Mouse (Mus musculus): ENCODE measurements around the gene Mvp. TPM values are rescaled to one million over a fixed set of nuclear protein-coding genes. Genes with fewer than 3 reads are reported as not detected.

The Mvp gene
- total and polyA plus RNA-seq, 2 experiments = 23.4 to 39.4 TPM

DNA sequence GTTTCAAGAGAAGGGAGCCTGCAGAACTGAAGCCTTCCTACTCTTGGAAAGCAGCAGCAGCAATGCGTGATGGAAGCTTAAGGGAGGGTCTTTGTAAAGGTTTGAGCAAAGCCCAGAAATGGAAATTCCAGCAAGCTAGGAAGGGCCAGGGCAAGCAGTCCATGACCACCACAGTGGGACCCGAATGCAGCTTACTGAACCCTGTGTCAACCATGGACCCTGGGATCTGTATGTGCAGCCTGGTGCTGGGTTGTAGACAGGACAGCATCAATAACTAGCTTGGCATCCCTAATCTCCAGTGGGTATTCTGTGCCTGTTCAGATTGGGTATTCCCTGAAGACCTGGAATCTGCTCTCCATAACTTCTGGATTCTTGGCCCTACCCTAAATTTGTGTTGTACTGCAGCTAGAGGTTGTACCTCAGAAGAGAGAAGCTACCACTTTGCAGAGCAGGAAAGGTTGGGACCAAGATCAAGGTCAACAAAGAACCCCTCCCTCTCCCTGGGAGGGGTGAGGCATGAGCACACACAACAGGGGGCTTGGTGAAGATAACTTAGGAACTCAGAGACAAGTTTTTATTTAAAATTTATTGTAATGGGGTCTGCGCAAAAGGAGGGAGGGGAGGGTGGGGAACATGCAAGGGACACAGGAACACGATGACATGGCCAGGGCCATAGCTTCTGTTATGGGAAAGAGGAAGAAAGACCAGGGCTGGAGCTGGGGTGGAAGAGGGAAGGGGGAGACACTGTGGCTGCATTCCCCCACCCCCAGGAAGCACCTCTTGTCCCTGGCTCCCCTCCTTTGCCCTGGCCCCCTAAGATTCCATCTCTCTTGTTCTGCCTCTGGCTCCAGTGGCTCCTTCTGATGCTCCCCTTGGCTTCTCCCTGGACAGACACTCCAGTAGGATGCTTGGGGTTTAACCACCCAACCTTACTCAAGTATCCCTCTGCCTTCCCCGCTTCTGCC lies 7.4 kb upstream of the Mvp start:
- no peaks in the 10 kb centered on the region for H3K27me3 ChIP-seq (ENCODE audit: control insufficient read depth, insufficient read depth, low read length)
- H3K36me3 ChIP-seq (ENCODE audit: control insufficient read depth, insufficient read depth, low read length) = no peaks in the 10 kb centered on the region; the same call in 1 of the 2 replicates
- DNase-seq (ENCODE audit: extremely low read depth, low read depth, low spot score) = no peak
- H3K4me1 ChIP-seq (ENCODE audit: control insufficient read depth, insufficient read depth, low read length) = peaks cover 12% of the 10 kb centered on the region
- no peak overlapping the region for H3K9ac ChIP-seq (ENCODE audit: low read depth, low read length)
- no peak overlapping the region for H3K4me3 ChIP-seq (ENCODE audit: insufficient read depth, low read depth, low read length)
- H3K79me2 ChIP-seq (ENCODE audit: control insufficient read depth, insufficient read depth, low read length) = no peaks in the 10 kb centered on the region
- WGBS = 75% methylated on average over 5 of the region's 5 CpGs
- no peak overlapping the region for H3K27ac ChIP-seq (replicated peaks; ENCODE audit: insufficient read depth, low read depth, low read length)
- TF ChIP-seq CTCF (IDR thresholded peaks at IDR 0.05; ENCODE audit: low read depth, low read length) = no peak
- no peak for TF ChIP-seq POLR2A (IDR thresholded peaks at IDR 0.05; ENCODE audit: extremely low read depth, insufficient read depth, low read length)

DNA sequence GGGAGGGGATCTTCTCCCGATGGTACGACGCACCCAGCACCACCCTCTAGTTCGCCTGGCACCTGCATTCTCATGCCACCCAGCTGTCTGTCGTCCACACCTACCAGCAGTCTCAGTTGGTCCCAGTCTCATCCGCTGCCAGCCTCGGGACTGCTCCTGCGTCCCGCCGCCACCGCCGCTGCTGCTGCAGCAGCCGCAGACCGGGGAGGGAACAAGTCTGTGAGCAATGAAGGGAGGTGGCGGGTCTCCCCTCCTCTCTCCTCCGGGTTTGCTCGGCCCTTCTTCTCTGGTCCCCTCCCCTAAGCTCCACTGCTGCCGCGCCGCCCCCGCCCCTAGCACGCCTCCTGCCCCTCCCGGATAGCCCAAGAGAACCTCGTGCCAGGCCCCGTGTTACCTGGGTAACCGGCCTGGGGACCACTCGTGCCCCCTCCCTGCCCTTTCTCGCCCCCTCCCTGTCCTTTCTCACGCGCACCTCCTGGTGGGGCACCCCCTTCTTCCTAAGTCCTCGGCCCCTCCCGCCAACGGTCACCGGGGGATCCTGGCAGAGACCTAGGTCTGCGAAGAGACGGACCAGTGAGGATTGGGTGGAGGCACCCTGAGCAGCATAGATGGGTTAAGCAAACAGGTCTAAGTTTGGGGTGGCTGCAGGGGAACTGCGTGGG lies 6.6 kb upstream of the Mvp start, which contains the start of the genes Gm42742 and Prrt2:
Gene Gm42742, minus strand, starts transcription at position 197 of the 662 bp plus-strand sequence.
Gene Prrt2, minus strand, starts transcription at position 311 of the 662 bp plus-strand sequence.
- Histone ChIP-seq H3K27me3 (ENCODE audit: control insufficient read depth, insufficient read depth, low read length) (no peaks in the 10 kb centered on the region), H3K4me3 (ENCODE audit: insufficient read depth, low read depth, low read length) (peak within 1 kb of the TSS; percentile 4; the same call in 1 of the 2 replicates), H3K9ac (ENCODE audit: low read depth, low read length) (0 out of 2 replicates have a peak within 1 kb of the TSS, but pooled peaks have one; percentile 3), H3K4me1 (ENCODE audit: control insufficient read depth, insufficient read depth, low read length) (peaks cover 14% of the 10 kb centered on the region), H3K27ac (replicated peaks; ENCODE audit: insufficient read depth, low read depth, low read length) (no peak within 1 kb of the TSS), H3K79me2 (ENCODE audit: control insufficient read depth, insufficient read depth, low read length) (no peaks in the 10 kb centered on the region), H3K36me3 (ENCODE audit: control insufficient read depth, insufficient read depth, low read length) (no peaks in the 10 kb centered on the region; the same call in 1 of the 2 replicates)
- TF ChIP-seq CTCF (IDR thresholded peaks at IDR 0.05; ENCODE audit: low read depth, low read length) = no peak
- no peak for DNase-seq (ENCODE audit: extremely low read depth, low read depth, low spot score)
- WGBS = 22% methylated on average over 37 of the region's 37 CpGs

DNA sequence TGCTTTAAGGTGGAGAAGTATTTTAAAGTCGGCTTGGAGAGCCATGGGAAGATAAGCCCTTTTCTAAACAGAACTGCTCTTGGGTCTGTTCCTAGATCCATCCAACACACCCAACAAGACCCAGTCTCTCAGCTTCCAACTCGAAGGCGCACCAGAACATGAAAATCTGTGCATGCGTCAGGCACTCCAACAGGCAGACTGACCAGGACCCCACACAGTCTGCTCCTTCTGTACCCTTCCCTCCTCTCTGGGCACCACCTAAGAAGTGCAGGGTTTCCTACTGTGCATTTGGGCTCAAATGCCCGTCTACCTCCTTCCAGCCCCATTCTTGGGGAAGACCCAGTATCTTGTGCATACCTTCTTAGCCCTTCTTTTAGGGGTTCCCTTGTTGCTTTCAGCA lies 6.1 kb upstream of the Mvp start:
- peak overlapping the region; percentile 4; the same call in 1 of the 2 replicates for H3K4me3 ChIP-seq (ENCODE audit: insufficient read depth, low read depth, low read length)
- H3K9ac ChIP-seq (ENCODE audit: low read depth, low read length) = no peak overlapping the region
- WGBS = 66% methylated on average over 5 of the region's 5 CpGs
- H3K79me2 ChIP-seq (ENCODE audit: control insufficient read depth, insufficient read depth, low read length) = no peaks in the 10 kb centered on the region
- TF ChIP-seq POLR2A (IDR thresholded peaks at IDR 0.05; ENCODE audit: extremely low read depth, insufficient read depth, low read length) = no peak
- TF ChIP-seq CTCF (IDR thresholded peaks at IDR 0.05; ENCODE audit: low read depth, low read length) = no peak
- no peaks in the 10 kb centered on the region; the same call in 1 of the 2 replicates for H3K36me3 ChIP-seq (ENCODE audit: control insufficient read depth, insufficient read depth, low read length)
- no peak for DNase-seq (ENCODE audit: extremely low read depth, low read depth, low spot score)
- no peak overlapping the region for H3K27ac ChIP-seq (replicated peaks; ENCODE audit: insufficient read depth, low read depth, low read length)
- peaks cover 19% of the 10 kb centered on the region for H3K4me1 ChIP-seq (ENCODE audit: control insufficient read depth, insufficient read depth, low read length)
- no peaks in the 10 kb centered on the region for H3K27me3 ChIP-seq (ENCODE audit: control insufficient read depth, insufficient read depth, low read length)

DNA sequence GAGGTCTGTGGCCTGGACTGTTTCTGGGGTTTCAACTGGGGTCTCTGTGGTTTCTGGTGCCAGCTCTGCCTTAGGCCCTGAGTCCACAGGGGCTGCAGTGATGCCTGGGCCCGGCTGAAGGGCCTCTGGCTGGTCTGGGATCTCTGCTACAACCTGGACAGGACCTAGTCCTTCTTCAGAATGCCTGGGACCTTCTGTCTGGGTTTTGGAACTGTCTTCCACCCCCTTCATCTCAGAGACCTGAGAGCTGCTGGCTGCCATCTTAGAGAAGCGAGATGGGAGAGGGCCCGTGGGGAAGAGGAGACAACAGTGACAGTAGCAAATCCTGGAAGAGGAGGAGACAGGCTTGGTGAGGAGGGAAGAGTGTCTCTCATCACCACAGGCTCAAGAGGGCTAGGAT lies 5.6 kb upstream of the Mvp start:
- Histone ChIP-seq H3K4me1 (ENCODE audit: control insufficient read depth, insufficient read depth, low read length) (peaks cover 18% of the 10 kb centered on the region), H3K9ac (ENCODE audit: low read depth, low read length) (no peak overlapping the region), H3K36me3 (ENCODE audit: control insufficient read depth, insufficient read depth, low read length) (no peaks in the 10 kb centered on the region; the same call in 1 of the 2 replicates), H3K27ac (replicated peaks; ENCODE audit: insufficient read depth, low read depth, low read length) (no peak overlapping the region), H3K4me3 (ENCODE audit: insufficient read depth, low read depth, low read length) (no peak overlapping the region), H3K79me2 (ENCODE audit: control insufficient read depth, insufficient read depth, low read length) (no peaks in the 10 kb centered on the region; the same call in 1 of the 2 replicates), H3K27me3 (ENCODE audit: control insufficient read depth, insufficient read depth, low read length) (no peaks in the 10 kb centered on the region)
- TF ChIP-seq CTCF (IDR thresholded peaks at IDR 0.05; ENCODE audit: low read depth, low read length) = no peak
- no peak for TF ChIP-seq POLR2A (IDR thresholded peaks at IDR 0.05; ENCODE audit: extremely low read depth, insufficient read depth, low read length)
- WGBS = 89% methylated on average over 3 of the region's 3 CpGs
- no peak for DNase-seq (ENCODE audit: extremely low read depth, low read depth, low spot score)

DNA sequence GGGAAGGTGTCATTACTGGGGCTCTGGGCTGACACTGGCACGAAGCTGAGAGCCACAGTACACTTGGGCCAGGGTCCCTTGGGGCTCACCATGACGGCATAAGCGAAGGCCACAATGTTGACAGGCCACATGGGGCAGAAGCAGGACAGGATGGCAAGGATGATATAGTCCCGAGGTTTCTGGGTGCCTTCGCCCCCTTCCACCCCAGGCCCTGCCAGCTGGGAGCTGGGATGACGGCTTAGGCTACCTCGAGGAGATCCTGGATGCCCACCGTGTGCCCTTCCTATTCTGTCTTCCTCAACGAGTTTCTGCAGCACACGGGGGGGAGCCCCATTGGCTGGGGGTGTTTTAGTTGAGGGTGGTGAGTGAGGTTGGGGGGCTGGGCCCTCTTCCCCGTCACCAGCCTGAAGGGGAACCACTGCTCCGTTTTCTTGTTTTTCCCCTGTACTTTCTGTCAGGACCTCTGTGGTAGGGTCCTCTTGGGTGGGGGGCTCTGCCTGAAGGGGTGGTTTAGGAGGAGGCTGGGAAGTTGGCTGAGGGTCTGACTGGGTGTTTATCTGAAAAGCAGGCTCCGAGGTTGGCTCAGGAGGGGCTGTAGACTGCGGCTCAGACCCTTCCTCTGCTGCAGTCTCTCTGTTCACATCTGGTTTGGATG lies 5.0 kb upstream of the Mvp start:
- no peaks in the 10 kb centered on the region; the same call in 1 of the 2 replicates for H3K36me3 ChIP-seq (ENCODE audit: control insufficient read depth, insufficient read depth, low read length)
- H3K4me1 ChIP-seq (ENCODE audit: control insufficient read depth, insufficient read depth, low read length) = peaks cover 14% of the 10 kb centered on the region
- H3K27me3 ChIP-seq (ENCODE audit: control insufficient read depth, insufficient read depth, low read length) = no peaks in the 10 kb centered on the region
- no peak overlapping the region for H3K27ac ChIP-seq (replicated peaks; ENCODE audit: insufficient read depth, low read depth, low read length)
- no peak for DNase-seq (ENCODE audit: extremely low read depth, low read depth, low spot score)
- H3K79me2 ChIP-seq (ENCODE audit: control insufficient read depth, insufficient read depth, low read length) = no peaks in the 10 kb centered on the region; the same call in 1 of the 2 replicates
- 86% methylated on average over 14 of the region's 14 CpGs for WGBS
- H3K9ac ChIP-seq (ENCODE audit: low read depth, low read length) = no peak overlapping the region
- TF ChIP-seq POLR2A (IDR thresholded peaks at IDR 0.05; ENCODE audit: extremely low read depth, insufficient read depth, low read length) = no peak
- TF ChIP-seq CTCF (IDR thresholded peaks at IDR 0.05; ENCODE audit: low read depth, low read length) = no peak
- no peak overlapping the region for H3K4me3 ChIP-seq (ENCODE audit: insufficient read depth, low read depth, low read length)
